Mouse (Mus musculus) myocyte (in vitro differentiated cells): Measurements from ENCODE around the gene Uba7.
A peak's percentile ranks its signal among the peaks of the same experiment; 100 is the strongest.

Experiments used
- CEBPB ChIP-seq: IDR thresholded peaks from 2 replicates; pipeline ENCODE4 v1.6.1; 2011; ENCODE audit warnings: mild to moderate bottlenecking, moderate library complexity; ENCODE audit not compliant: poor library complexity, insufficient read depth, severe bottlenecking
- E2F4 ChIP-seq: IDR thresholded peaks from one replicate; pipeline ENCODE4 v1.6.1; 2011; ENCODE audit warnings: mild to moderate bottlenecking, control low read depth, moderate library complexity; ENCODE audit not compliant: insufficient read depth
- MYOD1 ChIP-seq, 3 experiments: IDR thresholded peaks; one replicate each; pipeline ENCODE4 v1.6.1; 2011; ENCODE audit warnings: control low read depth in 2 of 3, low read depth in 2 of 3, mild to moderate bottlenecking in 2 of 3, moderate library complexity in 1 of 3; ENCODE audit not compliant: insufficient read length in 2 of 3, control insufficient read depth in 1 of 3
- MYOG ChIP-seq, 3 experiments: IDR thresholded peaks; one replicate each; pipeline ENCODE4 v1.6.1; 2011; ENCODE audit warnings: control low read depth in 2 of 3, low read depth in 2 of 3, mild to moderate bottlenecking in 2 of 3; ENCODE audit not compliant: insufficient read length in 2 of 3, control insufficient read depth in 1 of 3, insufficient read depth in 1 of 3
- POLR2A ChIP-seq: IDR thresholded peaks from one replicate; pipeline ENCODE4 v1.6.1; 2011; ENCODE audit warnings: low read depth, mild to moderate bottlenecking, control low read depth, moderate library complexity; ENCODE audit not compliant: insufficient read length
- POLR2AphosphoS2 ChIP-seq: IDR thresholded peaks from one replicate; pipeline ENCODE4 v1.6.1; 2011; ENCODE audit warnings: low read depth, control low read depth; ENCODE audit not compliant: insufficient read length
- REST ChIP-seq: IDR thresholded peaks from one replicate; pipeline ENCODE4 v1.6.1; 2011; ENCODE audit warnings: mild to moderate bottlenecking, control low read depth, moderate library complexity; ENCODE audit not compliant: insufficient read depth, insufficient read length
- SRF ChIP-seq: IDR thresholded peaks from one replicate; pipeline ENCODE4 v1.6.1; 2011; ENCODE audit warnings: low read depth; ENCODE audit not compliant: control insufficient read depth, insufficient read length
- TCF3 ChIP-seq: IDR thresholded peaks from one replicate; pipeline ENCODE4 v1.6.1; 2011; ENCODE audit warnings: low read depth, control low read depth; ENCODE audit not compliant: insufficient read length
- USF1 ChIP-seq: IDR thresholded peaks from one replicate; pipeline ENCODE4 v1.6.1; 2011; ENCODE audit warnings: low read depth, mild to moderate bottlenecking, control low read depth, moderate library complexity

DNA sequence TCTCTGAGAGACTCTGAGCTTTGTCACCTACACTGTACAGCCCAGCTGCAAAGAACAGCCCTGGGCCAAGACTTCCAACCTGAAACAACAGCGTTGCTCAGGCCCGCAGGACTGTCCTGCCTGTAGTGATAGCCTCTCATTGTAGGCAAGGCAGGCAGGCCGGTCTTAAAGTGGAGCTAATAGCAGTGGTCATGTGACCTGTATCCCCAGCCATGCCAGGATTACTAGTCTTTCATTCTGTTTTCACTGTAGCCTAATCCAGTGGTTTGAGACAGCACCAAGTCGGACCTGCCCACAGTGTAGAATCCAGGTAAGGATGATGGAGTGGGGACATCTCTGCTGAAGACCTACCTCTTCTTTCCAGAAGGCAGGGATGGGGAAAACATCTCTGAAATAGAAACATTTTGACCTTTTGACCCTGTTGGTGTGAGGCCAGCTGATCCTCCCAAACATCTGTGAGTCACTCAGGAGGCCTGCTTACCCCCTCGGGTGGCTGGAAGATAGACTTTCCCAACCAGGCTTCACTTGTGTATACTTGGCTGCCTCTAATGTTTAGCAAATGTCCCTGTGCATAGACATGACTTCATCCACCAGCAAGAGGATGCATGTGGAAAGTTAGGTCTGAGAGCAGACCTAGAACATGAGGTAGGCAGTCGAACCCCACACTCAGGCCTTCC, 19.6 kb upstream of the Uba7 start:
- TF ChIP-seq USF1 (peak; percentile 54), POLR2A (no peak), CEBPB (no peak), MYOD1 (IDR thresholded peaks at IDR 0.05; ENCODE audit: control insufficient read depth in 1 of 3, insufficient read length in 2 of 3, low read depth in 2 of 3) (no peak), SRF (no peak), E2F4 (no peak), TCF3 (no peak), MYOG (IDR thresholded peaks at IDR 0.05; ENCODE audit: control insufficient read depth in 1 of 3, insufficient read depth in 1 of 3, insufficient read length in 2 of 3, low read depth in 2 of 3) (no peak), REST (no peak), POLR2AphosphoS2 (no peak)
